Mouse (Mus musculus) macrophage (primary cell): ENCODE measurements around the gene Megf11. TPM values are rescaled to one million over a fixed set of nuclear protein-coding genes. Genes with fewer than 3 reads are reported as not detected.
A peak's percentile ranks its signal among the peaks of the same experiment; 100 is the strongest.

Experiments
- H3K27ac ChIP-seq: fragments of 350-480 bp; formaldehyde crosslinking; 2 replicates; pipeline ENCODE4 v1.9.0; 2021
- H3K36me3 ChIP-seq: fragments of 350-480 bp; formaldehyde crosslinking; 2 replicates; pipeline ENCODE4 v1.9.0; 2021; ENCODE audit errors: inconsistent target
- H3K4me3 ChIP-seq: fragments of 350-480 bp; formaldehyde crosslinking; 2 replicates; pipeline ENCODE4 v1.9.0; 2021; ENCODE audit errors: inconsistent target
- H3K79me2 ChIP-seq: fragments of 350-480 bp; formaldehyde crosslinking; 2 replicates; pipeline ENCODE4 v1.9.0; 2021; ENCODE audit errors: inconsistent target
- WGBS: methylation state at CpG from one replicate; pipeline ENCODE4 v1.1.7; 2026; ENCODE audit warnings: inconsistent platforms; ENCODE audit not compliant: missing documents; 5-methylcytosine and 5-hydroxymethylcytosine counted together
- polyA plus RNA-seq: library from polyadenylated mRNA; stranded (reverse); fragments of 250-400 nt; gene quantifications from 3 replicates; pipeline ENCODE4 v1.2.4, GENCODE M21; 2018; ENCODE audit warnings: inconsistent platforms
- total RNA-seq, 78 experiments: library from RNA; depleted of rRNA; stranded (reverse); fragments of 250-400 nt; gene quantifications; 1 replicate in 9 of 78; 2 replicates in 24 of 78; 3 replicates in 43 of 78; 4 replicates in 2 of 78; pipeline ENCODE4 v1.2.4; 2018; ENCODE audit warnings: inconsistent platforms in 56 of 78

Gene Megf11
- total RNA-seq (2018; cell fraction: chromatin; rRNA removed) = under 1 TPM in 11 of 26 experiments, not detected in 15; 0.08 to 0.53 (median 0.12) TPM
- total RNA-seq (2018; cell fraction: cytosol; rRNA removed) = under 1 TPM in 1 of 26 experiments, not detected in 25; 0.03 TPM
- total RNA-seq (2018; cell fraction: nucleus; rRNA removed) = under 1 TPM in 4 of 26 experiments, not detected in 22; 0.06 to 0.11 (median 0.08) TPM
- not detected in 3 replicates for polyA plus RNA-seq

DNA sequence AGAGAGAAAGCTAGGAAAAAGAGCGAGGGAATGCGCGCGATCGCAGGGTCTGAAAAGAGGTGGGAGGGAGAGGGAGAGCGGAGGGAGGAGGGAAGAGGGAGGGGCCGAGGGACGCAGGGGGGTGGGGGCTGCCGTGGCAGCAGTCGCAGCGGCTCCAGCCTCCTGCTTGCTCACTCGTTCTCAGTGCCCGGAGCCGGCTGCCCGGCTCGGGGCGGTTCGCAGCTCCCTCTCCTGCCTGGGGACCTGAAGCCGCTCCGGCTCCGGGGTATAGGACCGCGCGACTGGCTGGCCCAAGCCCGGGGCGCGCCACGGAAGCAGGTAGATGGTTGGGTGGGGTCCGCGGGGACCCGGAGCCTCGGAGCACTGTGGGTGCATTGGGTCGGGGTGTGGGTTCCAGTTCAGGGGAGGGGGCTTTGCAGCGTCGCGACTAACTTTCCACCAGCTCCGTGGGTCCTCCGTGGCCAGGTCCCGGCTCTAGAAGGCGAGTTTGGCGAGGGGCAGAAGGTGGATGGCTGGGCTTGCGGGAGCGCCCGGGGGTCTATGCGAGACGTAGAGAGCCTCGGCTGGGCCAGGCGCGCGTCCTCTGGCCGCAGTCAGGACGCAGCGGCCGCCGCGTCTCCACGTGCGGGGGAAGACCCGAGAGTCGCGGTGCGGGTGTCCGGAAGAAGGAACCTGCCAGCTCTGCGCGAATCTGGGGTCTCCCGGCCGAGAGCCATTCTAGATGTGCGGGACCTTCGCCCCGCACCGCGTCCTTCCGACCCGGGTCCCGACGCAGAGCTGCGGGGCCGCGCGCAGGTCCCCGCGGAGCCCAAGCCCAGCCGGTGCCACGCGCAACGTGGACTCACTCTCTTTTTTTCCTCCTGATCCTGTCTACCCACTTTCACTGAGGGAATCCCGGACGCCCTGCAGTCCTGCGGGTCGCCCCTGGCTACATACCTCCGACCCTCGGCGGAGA is at the start of gene Megf11:
Gene Megf11 (plus strand): TSS at position 116 of the 955 bp plus-strand sequence.
- WGBS = 4% methylated on average over 81 of the region's 93 CpGs
- Histone ChIP-seq H3K79me2 (no peaks in the 10 kb centered on the region), H3K36me3 (no peaks in the 10 kb centered on the region), H3K4me3 (no peak within 1 kb of the TSS), H3K27ac (no peak within 1 kb of the TSS)

- WGBS = 94% methylated on average over 6 of the region's 6 CpGs
- no peak overlapping the region for H3K4me3 ChIP-seq
- H3K79me2 ChIP-seq = peaks cover 9% of the 10 kb centered on the region
- H3K27ac ChIP-seq = no peak overlapping the region
- H3K36me3 ChIP-seq = peaks cover 4% of the 10 kb centered on the region; the same call in 1 of the 2 replicates
Measured at GRCm38 (mm10) chr9:64335825-64336224, 49.6 kb upstream of the Megf11 start.

- H3K4me3 ChIP-seq = no peak overlapping the region
- peaks cover 4% of the 10 kb centered on the region; the same call in 1 of the 2 replicates for H3K36me3 ChIP-seq
- no peak overlapping the region for H3K27ac ChIP-seq
- WGBS = 85% methylated on average over 8 of the region's 8 CpGs
- H3K79me2 ChIP-seq = peaks cover 9% of the 10 kb centered on the region
Measured at GRCm38 (mm10) chr9:64339361-64339760, 46.1 kb upstream of the Megf11 start.

DNA sequence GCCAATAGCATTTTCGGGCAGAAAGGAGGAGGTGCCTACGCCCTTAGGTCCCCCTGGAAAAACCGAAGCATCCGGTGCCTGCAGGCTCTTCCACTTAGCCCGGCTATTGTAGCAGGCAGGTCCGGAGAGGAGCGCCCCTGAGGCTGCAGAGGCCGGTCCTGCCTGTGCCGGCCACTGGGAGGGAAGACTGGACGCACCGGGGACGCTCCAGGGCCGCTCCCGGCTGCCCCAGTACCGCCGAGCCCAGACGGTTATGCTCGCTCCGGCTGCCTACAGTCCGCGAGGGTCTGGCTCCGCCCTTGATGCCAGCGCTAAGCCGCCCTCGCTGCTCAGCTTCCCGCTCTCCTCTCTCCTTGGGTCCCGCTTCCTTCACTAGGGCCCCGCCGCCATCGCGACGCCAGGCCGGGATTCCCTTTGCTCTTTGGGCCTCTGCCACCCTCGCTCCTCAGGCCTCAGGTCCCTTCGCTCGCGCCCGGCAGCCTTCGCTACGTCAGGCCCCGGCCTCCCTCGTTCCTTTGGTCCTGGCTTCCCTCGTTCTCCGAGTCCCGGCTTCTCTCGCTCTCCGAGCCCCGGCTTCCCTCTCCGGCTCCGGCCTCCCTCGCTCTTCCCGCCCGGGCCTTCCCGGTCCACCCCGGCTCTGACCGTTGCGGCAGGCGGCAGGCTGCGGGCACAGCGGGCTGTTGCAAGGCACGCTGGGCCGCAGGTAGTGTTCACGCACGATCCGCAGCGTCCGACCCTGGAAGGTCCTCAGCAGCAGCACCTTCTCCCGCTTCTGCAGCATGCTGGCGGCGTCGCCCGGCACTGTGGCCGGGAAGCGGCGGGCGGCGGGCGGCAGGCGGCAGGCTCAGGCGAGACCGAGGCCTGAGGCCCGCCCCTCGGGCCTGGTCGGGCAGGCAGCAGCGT is 44.8 kb upstream of the Megf11 start:
- peaks cover 9% of the 10 kb centered on the region for H3K79me2 ChIP-seq
- under 1% methylated on average over 78 of the region's 85 CpGs for WGBS

DNA sequence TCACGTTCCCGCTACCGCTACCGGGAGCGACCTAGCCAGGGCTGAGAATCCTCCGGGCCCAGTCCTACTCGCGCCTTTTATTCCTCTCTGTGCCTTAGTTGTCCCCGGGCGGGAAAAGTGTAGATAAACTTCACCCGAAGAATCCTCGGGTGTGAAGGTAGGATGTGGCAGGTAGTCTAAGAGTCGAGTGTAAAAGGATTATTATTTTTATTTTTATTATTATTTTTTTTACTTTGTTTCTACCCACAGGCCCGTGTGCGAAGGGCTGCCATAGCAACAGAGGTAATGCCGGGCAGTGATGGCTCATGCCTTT is 44.2 kb upstream of the Megf11 start, which contains the start of gene Dis3l:
Gene Dis3l (minus strand): TSS at position 35 of the 313 bp plus-strand sequence.
- 3% methylated on average over 16 of the region's 16 CpGs for WGBS
- H3K4me3 ChIP-seq = peak within 1 kb of the TSS; percentile 52
- H3K79me2 ChIP-seq = peaks cover 9% of the 10 kb centered on the region
- H3K36me3 ChIP-seq = peaks cover under 1% of the 10 kb centered on the region; the same call in 1 of the 2 replicates
- H3K27ac ChIP-seq = peak within 1 kb of the TSS; percentile 49

More for the DNA sequence above, 44.8 kb upstream of the Megf11 start:
- peak overlapping the region; percentile 49 for H3K27ac ChIP-seq
- H3K36me3 ChIP-seq = peaks cover 4% of the 10 kb centered on the region; the same call in 1 of the 2 replicates
- peak overlapping the region; percentile 52 for H3K4me3 ChIP-seq

- 89% methylated on average over 6 of the region's 8 CpGs for WGBS
- Histone ChIP-seq H3K27ac (peak overlapping the region; percentile 33; the same call in 1 of the 2 replicates), H3K4me3 (peak overlapping the region; percentile 32), H3K79me2 (peaks cover 9% of the 10 kb centered on the region), H3K36me3 (no peaks in the 10 kb centered on the region)
Measured at GRCm38 (mm10) chr9:64341671-64342070, 43.8 kb upstream of the Megf11 start.

DNA sequence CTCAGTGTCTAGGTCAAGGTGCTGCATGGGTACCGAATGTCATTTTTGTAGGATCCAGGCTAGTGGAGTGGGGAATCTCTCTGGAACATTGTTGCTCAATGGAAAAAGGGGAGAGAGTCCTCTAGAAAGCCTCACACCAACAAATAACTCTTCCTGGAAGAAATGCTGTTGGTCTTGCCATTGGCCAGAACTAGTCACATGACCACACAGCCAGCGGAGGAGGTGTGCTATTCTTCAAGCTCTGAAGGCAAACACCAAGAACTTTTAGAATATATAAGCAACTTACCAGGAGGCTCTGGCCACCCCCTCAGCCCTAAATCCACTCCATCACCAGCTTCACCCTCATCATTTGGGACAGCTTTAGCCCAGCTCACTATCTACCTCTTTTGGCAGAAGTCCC is 41.8 kb upstream of the Megf11 start:
- 93% methylated on average over 2 of the region's 2 CpGs for WGBS

DNA sequence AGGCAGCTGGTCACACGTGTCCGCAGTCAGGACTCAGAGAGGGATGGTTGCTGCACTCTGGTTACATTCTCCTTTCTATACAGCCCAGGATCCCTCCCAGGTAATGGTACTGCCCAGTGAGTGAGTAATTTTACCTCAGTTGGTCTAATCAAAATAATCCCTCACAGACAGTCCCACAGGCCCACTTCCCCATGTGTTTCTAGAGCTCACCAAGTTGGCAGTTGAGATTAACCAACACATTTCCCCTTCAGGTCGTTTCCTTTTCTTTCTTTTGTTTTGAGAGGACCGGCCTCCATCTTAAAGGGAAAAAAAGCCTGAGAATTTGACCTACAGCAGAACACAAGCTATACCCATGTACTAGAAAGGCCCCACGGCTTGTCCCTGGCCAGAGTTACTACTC is 39.5 kb upstream of the Megf11 start:
- Histone ChIP-seq H3K27ac (no peak overlapping the region), H3K36me3 (no peaks in the 10 kb centered on the region), H3K4me3 (no peak overlapping the region), H3K79me2 (no peaks in the 10 kb centered on the region)
- WGBS = 50% methylated on average over 5 of the region's 5 CpGs

More for the DNA sequence above, 41.8 kb upstream of the Megf11 start:
- peaks cover 9% of the 10 kb centered on the region for H3K79me2 ChIP-seq
- no peaks in the 10 kb centered on the region for H3K36me3 ChIP-seq
- H3K27ac ChIP-seq = no peak overlapping the region
- H3K4me3 ChIP-seq = no peak overlapping the region

GRCm38 (mm10) chr9:64347377-64347776 is 38.0 kb upstream of the Megf11 start:
- Histone ChIP-seq H3K79me2 (no peaks in the 10 kb centered on the region), H3K27ac (no peak overlapping the region), H3K36me3 (no peaks in the 10 kb centered on the region), H3K4me3 (no peak overlapping the region)
- WGBS = 0% methylated on average over 1 of the region's 1 CpGs

DNA sequence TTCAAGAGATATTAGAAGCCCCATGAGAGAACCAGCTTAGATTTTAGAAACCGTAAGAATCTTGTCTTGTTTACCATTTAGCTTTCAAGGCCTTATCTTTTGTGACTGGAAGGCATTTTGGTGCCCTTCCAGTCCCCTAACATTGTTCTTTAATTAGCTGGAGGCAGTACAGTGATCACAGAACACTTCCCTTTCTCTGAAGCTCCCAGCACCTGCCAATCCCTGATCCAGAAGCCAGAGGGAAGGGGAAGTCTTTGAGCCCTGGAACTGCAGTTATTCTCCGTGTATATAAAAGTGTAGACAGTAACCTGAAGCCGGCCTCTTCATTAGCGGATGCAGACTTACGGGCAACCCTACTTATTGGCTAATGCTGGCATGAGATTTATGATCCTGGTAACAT is 35.9 kb upstream of the Megf11 start:
- WGBS = 71% methylated on average over 5 of the region's 5 CpGs
- H3K4me3 ChIP-seq = no peak overlapping the region
- no peak overlapping the region for H3K27ac ChIP-seq
- H3K79me2 ChIP-seq = no peaks in the 10 kb centered on the region
- no peaks in the 10 kb centered on the region for H3K36me3 ChIP-seq

DNA sequence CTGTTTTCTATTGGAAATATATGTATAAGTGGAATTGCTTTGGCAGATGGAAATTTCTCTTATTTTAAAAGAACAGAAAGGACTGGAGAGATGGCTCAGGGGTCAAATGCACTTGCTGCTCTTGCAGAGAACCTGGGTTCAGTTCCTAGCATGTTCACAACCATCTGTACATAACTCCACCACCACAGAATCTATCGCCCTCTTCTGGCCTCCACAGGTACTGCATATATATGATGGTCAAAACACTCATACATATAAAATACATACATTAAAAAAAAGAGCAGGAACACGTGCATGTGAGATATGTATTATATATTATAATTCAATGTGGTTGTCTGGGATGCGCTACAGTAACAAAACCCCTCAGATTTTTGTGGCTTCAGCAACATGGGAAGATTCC is 34.2 kb upstream of the Megf11 start:
- Histone ChIP-seq H3K79me2 (no peaks in the 10 kb centered on the region), H3K4me3 (no peak overlapping the region), H3K36me3 (no peaks in the 10 kb centered on the region), H3K27ac (no peak overlapping the region)
- WGBS = 56% methylated on average over 2 of the region's 3 CpGs

- no peak overlapping the region for H3K27ac ChIP-seq
- no peaks in the 10 kb centered on the region for H3K36me3 ChIP-seq
- H3K79me2 ChIP-seq = no peaks in the 10 kb centered on the region
- WGBS = 85% methylated on average over 7 of the region's 7 CpGs
- H3K4me3 ChIP-seq = no peak overlapping the region
Measured at GRCm38 (mm10) chr9:64355627-64356026, 29.8 kb upstream of the Megf11 start.

GRCm38 (mm10) chr9:64361231-64361950 is 24.0 kb upstream of the Megf11 start:
- Histone ChIP-seq H3K4me3 (no peak overlapping the region), H3K27ac (no peak overlapping the region), H3K79me2 (no peaks in the 10 kb centered on the region), H3K36me3 (no peaks in the 10 kb centered on the region)
- 96% methylated on average over 9 of the region's 9 CpGs for WGBS

- H3K4me3 ChIP-seq = no peak overlapping the region
- 73% methylated on average over 7 of the region's 7 CpGs for WGBS
- no peak overlapping the region for H3K27ac ChIP-seq
- no peaks in the 10 kb centered on the region for H3K36me3 ChIP-seq
- no peaks in the 10 kb centered on the region for H3K79me2 ChIP-seq
Measured at GRCm38 (mm10) chr9:64369871-64370270, 15.6 kb upstream of the Megf11 start.
